Mouse (Mus musculus) lung, adult 2 months (tissue): ENCODE results near the gene Rpl23a.

Experiments used
- CTCF ChIP-seq: fragments of 200-500 bp; IDR thresholded peaks from 2 replicates; pipeline ENCODE4 v1.5.1; 2011; ENCODE audit warnings: mild to moderate bottlenecking, low read length, control low read depth; ENCODE audit not compliant: insufficient read depth
- POLR2A ChIP-seq: fragments of 200-500 bp; IDR thresholded peaks from 2 replicates; pipeline ENCODE4 v1.6.1; 2011; ENCODE audit warnings: low read depth, mild to moderate bottlenecking, control low read depth, low read length, borderline replicate concordance; ENCODE audit errors: extremely low read depth

DNA sequence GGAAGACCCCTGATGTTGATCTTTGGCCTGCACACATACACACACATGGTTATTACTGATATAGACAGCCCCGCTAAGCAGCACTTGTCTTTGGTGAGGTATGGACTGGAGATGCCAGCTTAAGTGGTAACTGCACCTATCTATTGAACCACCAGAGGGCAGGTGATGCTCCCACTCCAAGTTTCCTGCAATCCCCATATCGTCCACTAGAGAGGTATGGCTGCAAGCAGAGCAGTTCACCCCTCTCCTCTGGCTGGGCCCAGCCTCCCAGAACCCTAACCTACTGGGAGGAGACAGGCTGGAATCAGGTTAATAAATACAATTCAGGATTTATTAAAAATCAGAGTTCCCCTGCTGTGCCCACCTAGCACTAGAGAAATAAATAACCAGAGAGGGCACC is 24.3 kb downstream of the Rpl23a start:
- TF ChIP-seq POLR2A (no peak), CTCF (peak; percentile 100)
